Mouse (Mus musculus) embryo, embryonic 11.5 days (tissue): ENCODE results near the gene Isl2.

Source experiments
- DNase-seq: peaks from one replicate; pipeline ENCODE4 v3.0.0-alpha.2; 2012; ENCODE audit warnings: low read depth, low spot score

Gene Isl2

GRCm38 (mm10) chr9:55546176-55547010, 7.9 kb downstream of the Isl2 start:
- DNase-seq: no peak

GRCm38 (mm10) chr9:55548871-55549270, 10.4 kb downstream of the Isl2 start:
- no peak for DNase-seq

GRCm38 (mm10) chr9:55549302-55549890, 10.9 kb downstream of the Isl2 start:
- no peak for DNase-seq

GRCm38 (mm10) chr9:55554986-55555385, 16.5 kb downstream of the Isl2 start:
- DNase-seq: no peak

- DNase-seq: no peak
Measured at GRCm38 (mm10) chr9:55560960-55561359, 22.5 kb downstream of the Isl2 start.

- no peak for DNase-seq
Measured at GRCm38 (mm10) chr9:55568466-55569159, 30.1 kb downstream of the Isl2 start.

GRCm38 (mm10) chr9:55571071-55571470, 32.6 kb downstream of the Isl2 start:
- DNase-seq: no peak

- no peak for DNase-seq
Measured at GRCm38 (mm10) chr9:55576571-55576970, 38.1 kb downstream of the Isl2 start.

- DNase-seq: no peak
Measured at GRCm38 (mm10) chr9:55581414-55581813, 42.9 kb downstream of the Isl2 start.

GRCm38 (mm10) chr9:55586141-55586540, 47.7 kb downstream of the Isl2 start:
- DNase-seq: no peak
